Mouse (Mus musculus) C2C12 (cell line): ENCODE measurements at regions not wholly inside any gene's neighbourhood (a gene's known extent, or its start where the extent isn't known, plus 50 kb on each side); places are given as distances from the start of the nearest gene placed in this dataset.

Experiments used
- H3K27me3 ChIP-seq: one replicate; pipeline ENCODE4 v1.6.1; 2011; ENCODE audit not compliant: control insufficient read depth, insufficient read depth, insufficient read length
- H3K36me3 ChIP-seq: one replicate; pipeline ENCODE4 v1.6.1; 2011; ENCODE audit not compliant: control insufficient read depth, insufficient read depth
- H3K4me3 ChIP-seq: one replicate; pipeline ENCODE4 v1.5.1; 2011; ENCODE audit warnings: mild to moderate bottlenecking, control low read depth; ENCODE audit not compliant: poor library complexity, insufficient read depth, severe bottlenecking
- H3K79me2 ChIP-seq: one replicate; pipeline ENCODE4 v1.6.1; 2011; ENCODE audit not compliant: control insufficient read depth, insufficient read depth
- H3K79me3 ChIP-seq: one replicate; pipeline ENCODE4 v1.6.1; 2011; ENCODE audit warnings: low read depth, control low read depth
- H3ac ChIP-seq: one replicate; pipeline ENCODE3; 2011; ENCODE audit warnings: low read depth; ENCODE audit not compliant: control insufficient read depth, insufficient read length
- CEBPB ChIP-seq: IDR thresholded peaks from one replicate; pipeline ENCODE4 v1.6.1; 2011; ENCODE audit warnings: low read depth, mild to moderate bottlenecking, control low read depth, moderate library complexity
- CTCF ChIP-seq: IDR thresholded peaks from one replicate; pipeline ENCODE4 v1.5.1; 2011; ENCODE audit not compliant: control insufficient read depth, insufficient read depth, insufficient read length
- FOSL1 ChIP-seq: IDR thresholded peaks from one replicate; pipeline ENCODE4 v1.8.0; 2011; ENCODE audit warnings: mild to moderate bottlenecking, low read length; ENCODE audit not compliant: poor library complexity, insufficient read depth, severe bottlenecking
- MAX ChIP-seq: IDR thresholded peaks from one replicate; pipeline ENCODE4 v1.6.1; 2011; ENCODE audit warnings: mild to moderate bottlenecking, control low read depth
- MYOD1 ChIP-seq: IDR thresholded peaks from one replicate; pipeline ENCODE4 v1.6.1; 2011; ENCODE audit warnings: low read depth; ENCODE audit not compliant: control insufficient read depth, insufficient read length
- MYOG ChIP-seq: IDR thresholded peaks from one replicate; pipeline ENCODE4 v1.6.1; 2011; ENCODE audit not compliant: control insufficient read depth, insufficient read length; ENCODE audit errors: extremely low read depth
- USF1 ChIP-seq: IDR thresholded peaks from one replicate; pipeline ENCODE4 v1.6.1; 2011; ENCODE audit warnings: low read depth, mild to moderate bottlenecking, control low read depth, moderate library complexity

DNA sequence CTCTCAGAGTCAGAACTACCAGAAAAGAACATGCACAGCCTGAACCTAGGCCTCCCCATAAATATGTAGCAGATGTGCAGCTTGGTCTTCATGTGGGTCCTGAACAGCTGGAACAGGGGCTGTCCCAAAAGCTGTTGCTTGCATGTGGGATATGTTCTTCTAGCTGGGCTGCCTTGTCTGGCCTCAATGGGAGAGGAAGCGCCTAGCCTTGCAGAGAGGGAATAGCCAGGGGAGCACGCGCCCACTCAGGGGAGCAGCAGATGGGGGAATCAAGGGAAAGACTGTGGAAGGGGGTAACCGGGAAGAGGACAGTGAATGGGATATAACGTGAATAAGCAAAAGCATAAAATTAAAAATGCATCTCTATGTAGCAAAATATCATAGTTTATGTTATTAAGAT lies 154.9 kb upstream of the Slc30a5 start:
- H3K4me3 ChIP-seq: no peak overlapping the region
- H3K27me3 ChIP-seq: no peaks in the 10 kb centered on the region
- no peaks in the 10 kb centered on the region for H3K36me3 ChIP-seq
- TF ChIP-seq CEBPB: no peak
- no peak for TF ChIP-seq MYOD1
- TF ChIP-seq MYOG: no peak
- no peak for TF ChIP-seq FOSL1
- TF ChIP-seq USF1: no peak
- TF ChIP-seq CTCF: no peak
- no peak for TF ChIP-seq MAX
- H3K79me3 ChIP-seq: no peaks in the 10 kb centered on the region
- H3K79me2 ChIP-seq: no peaks in the 10 kb centered on the region
- H3ac ChIP-seq: no peak overlapping the region

DNA sequence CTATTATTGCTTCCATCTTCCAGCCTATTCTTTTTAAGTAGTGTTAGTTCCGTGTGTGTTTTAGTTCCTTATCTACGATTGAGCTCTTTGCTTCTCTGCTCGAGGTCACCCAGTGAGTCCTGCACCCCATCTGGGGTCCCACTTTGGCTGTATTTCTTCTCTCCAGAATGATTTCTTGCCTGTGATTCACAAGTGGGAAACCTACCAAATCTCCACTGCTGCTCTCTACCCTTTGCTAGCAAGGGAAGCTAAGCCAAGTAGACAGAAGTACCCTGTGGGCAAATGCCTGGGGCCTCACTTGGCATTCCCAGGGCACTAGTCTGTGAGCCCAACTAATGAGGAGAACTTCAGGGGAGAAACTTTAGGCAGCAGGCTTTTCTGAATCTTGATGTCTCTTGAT lies 142.5 kb upstream of the Slc30a5 start:
- H3K79me2 ChIP-seq: no peaks in the 10 kb centered on the region
- H3ac ChIP-seq: no peak overlapping the region
- H3K27me3 ChIP-seq: no peaks in the 10 kb centered on the region
- no peak overlapping the region for H3K4me3 ChIP-seq
- TF ChIP-seq CTCF: no peak
- no peaks in the 10 kb centered on the region for H3K36me3 ChIP-seq
- H3K79me3 ChIP-seq: no peaks in the 10 kb centered on the region

DNA sequence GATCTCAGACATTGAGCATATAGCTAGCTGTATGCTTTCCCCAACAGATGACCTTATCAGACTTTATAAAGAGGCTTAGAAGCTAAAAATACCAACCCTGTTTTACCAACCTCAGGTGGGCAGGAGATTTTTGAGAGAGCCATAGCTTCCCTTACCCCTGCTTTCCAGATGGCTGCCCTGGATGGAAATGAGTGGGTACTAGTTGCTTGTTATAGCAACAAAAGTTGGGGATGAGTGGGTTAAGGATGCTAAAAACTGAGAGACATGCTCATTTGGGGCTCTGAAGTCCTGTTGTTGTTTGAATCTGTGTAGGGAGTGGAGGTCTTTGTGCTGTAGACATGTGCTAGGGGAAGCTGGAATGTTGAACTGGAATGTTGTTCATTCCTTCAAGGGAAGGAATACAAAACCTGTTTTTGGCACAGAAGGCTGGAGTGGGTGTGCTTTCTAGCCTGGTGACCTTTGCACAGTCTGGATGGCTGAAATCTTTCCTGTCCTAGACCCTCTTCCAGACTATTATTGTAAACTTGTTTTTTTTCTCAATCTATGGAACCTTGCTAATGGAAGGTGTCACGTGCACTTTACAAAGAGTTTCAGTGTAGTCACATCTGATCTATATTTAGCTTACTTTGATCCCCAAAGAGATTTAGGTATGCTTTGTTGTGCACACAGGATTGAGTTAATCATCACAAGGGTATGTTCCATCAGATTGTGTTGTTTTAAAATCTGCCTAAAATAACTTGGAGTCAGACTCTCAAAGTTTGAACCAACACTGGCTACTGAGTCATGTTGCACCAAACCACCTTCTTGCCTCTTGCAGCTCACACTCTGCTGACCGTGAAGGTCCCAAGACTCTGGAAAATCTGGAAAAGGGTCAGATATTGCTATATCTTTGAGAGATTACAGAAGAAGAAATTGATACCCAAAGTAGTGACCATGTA lies 138.1 kb upstream of the Slc30a5 start:
- Histone ChIP-seq H3K36me3 (no peaks in the 10 kb centered on the region), H3K79me3 (no peaks in the 10 kb centered on the region), H3K4me3 (no peak overlapping the region), H3K27me3 (no peaks in the 10 kb centered on the region), H3ac (no peak overlapping the region), H3K79me2 (no peaks in the 10 kb centered on the region)
- TF ChIP-seq FOSL1 (no peak), MAX (no peak), CTCF (no peak), MYOD1 (no peak), MYOG (no peak), CEBPB (no peak), USF1 (no peak)

DNA sequence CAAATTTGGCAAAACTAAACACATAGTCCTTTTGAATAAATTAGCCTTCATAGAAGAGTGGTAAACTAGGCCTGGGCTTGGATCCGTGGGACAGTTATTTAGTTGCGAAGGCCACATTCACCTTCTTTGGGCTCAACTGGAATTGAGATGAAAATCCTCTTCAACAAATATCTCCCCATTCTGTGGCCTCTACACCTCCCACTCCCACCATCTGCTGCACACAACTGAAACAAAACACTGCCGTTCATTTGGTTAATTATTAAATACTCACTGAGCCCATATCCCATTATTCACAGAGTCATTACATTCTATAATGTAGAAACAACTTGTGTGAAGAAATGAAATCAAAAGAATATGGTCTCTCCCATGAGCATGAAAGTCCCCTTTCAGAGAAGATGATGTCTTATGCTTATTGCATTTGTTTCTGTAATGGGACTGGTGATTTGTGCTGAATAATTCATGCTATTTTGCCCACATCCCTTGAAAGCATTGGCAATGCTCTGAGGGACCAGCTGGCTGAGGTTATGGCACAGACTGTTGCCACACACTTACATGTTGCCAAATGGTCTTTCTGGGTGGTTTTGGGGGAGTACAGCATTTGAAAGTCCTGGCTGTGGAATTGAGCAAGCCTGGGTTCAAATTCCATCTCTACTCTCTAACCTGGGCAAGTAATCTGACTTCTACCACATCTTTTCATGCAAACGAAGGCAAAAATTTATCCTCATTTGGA lies 129.7 kb upstream of the Slc30a5 start:
- H3ac ChIP-seq: no peak overlapping the region
- H3K27me3 ChIP-seq: no peaks in the 10 kb centered on the region
- no peaks in the 10 kb centered on the region for H3K79me3 ChIP-seq
- TF ChIP-seq CEBPB (no peak), FOSL1 (no peak), MAX (no peak), CTCF (no peak)
- no peaks in the 10 kb centered on the region for H3K79me2 ChIP-seq
- H3K4me3 ChIP-seq: no peak overlapping the region
- H3K36me3 ChIP-seq: no peaks in the 10 kb centered on the region

DNA sequence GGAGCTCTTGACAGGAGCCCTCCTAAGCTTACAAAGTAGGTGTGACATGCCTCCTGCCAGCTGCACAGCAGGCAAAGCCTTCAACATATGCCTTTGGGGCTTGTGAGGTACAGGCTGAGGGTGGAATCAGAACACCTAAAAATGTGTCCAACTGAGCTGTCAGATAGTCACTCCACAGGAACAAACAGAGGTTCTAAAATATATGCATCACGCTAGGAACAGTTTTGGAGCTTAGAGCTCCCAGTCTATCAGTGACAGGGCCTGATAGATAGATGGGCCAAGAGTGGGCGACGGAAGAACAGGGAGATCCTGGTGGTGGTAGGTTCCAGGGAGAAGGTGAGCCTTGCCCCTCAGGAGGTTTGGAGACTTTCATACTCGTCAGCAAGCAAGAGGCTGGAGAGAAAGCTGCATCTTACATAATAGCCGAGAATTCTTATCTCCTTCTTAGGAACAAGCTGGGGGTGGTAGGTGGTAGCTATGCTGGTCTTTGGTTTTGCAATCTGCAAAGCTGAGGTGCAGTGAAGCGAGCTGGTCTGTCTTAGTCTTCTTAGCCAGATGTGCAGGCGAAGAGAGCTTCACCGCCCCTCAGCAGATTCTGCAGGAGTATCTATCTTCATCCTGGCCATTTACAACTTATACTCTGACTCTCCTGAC lies 121.5 kb upstream of the Slc30a5 start:
- H3K79me2 ChIP-seq: no peaks in the 10 kb centered on the region
- TF ChIP-seq MYOD1 (no peak), FOSL1 (no peak), MYOG (no peak), MAX (no peak), USF1 (no peak), CTCF (no peak)
- H3K79me3 ChIP-seq: no peaks in the 10 kb centered on the region
- H3K4me3 ChIP-seq: no peak overlapping the region
- H3ac ChIP-seq: no peak overlapping the region
- no peaks in the 10 kb centered on the region for H3K27me3 ChIP-seq
- H3K36me3 ChIP-seq: no peaks in the 10 kb centered on the region

DNA sequence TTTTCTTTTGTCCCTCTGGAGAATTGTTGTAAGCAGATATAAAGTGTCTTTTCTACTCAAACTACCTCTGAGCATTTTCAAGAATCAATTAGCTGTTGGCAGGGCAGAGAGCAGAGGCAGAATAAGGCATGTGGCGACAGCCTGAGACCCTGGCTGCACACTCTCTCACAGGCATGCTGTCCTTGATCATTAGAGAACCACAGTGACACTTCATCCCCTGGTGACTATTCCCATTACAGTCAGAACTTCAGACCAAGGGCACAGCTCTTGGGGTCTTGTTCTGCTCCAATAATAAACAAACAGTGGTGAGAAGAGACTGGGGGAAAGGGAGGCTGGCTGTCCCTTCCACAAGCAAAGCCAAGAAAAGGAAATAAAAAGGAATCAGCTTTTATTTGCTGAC lies 120.9 kb upstream of the Slc30a5 start:
- H3ac ChIP-seq: no peak overlapping the region
- H3K4me3 ChIP-seq: no peak overlapping the region
- no peaks in the 10 kb centered on the region for H3K79me3 ChIP-seq
- H3K27me3 ChIP-seq: no peaks in the 10 kb centered on the region
- no peaks in the 10 kb centered on the region for H3K36me3 ChIP-seq
- no peak for TF ChIP-seq FOSL1
- no peak for TF ChIP-seq USF1
- no peak for TF ChIP-seq MAX
- no peak for TF ChIP-seq CEBPB
- no peak for TF ChIP-seq CTCF
- no peak for TF ChIP-seq MYOG
- TF ChIP-seq MYOD1: no peak
- no peaks in the 10 kb centered on the region for H3K79me2 ChIP-seq
